Mouse (Mus musculus) macrophage (primary cell): ENCODE results near the gene Memo1. TPM values are rescaled to one million over a fixed set of nuclear protein-coding genes. Genes with fewer than 3 reads are reported as not detected.

Source experiments
- H3K27ac ChIP-seq: fragments of 350-480 bp; formaldehyde crosslinking; 2 replicates; pipeline ENCODE4 v1.9.0; 2021
- H3K36me3 ChIP-seq: fragments of 350-480 bp; formaldehyde crosslinking; 2 replicates; pipeline ENCODE4 v1.9.0; 2021; ENCODE audit errors: inconsistent target
- H3K4me3 ChIP-seq: fragments of 350-480 bp; formaldehyde crosslinking; 2 replicates; pipeline ENCODE4 v1.9.0; 2021; ENCODE audit errors: inconsistent target
- H3K79me2 ChIP-seq: fragments of 350-480 bp; formaldehyde crosslinking; 2 replicates; pipeline ENCODE4 v1.9.0; 2021; ENCODE audit errors: inconsistent target
- WGBS: methylation state at CpG from one replicate; pipeline ENCODE4 v1.1.7; 2026; ENCODE audit warnings: inconsistent platforms; ENCODE audit not compliant: missing documents; 5-methylcytosine and 5-hydroxymethylcytosine counted together
- polyA plus RNA-seq: library from polyadenylated mRNA; stranded (reverse); fragments of 250-400 nt; gene quantifications from 3 replicates; pipeline ENCODE4 v1.2.4, GENCODE M21; 2018; ENCODE audit warnings: inconsistent platforms

Gene Memo1
- polyA plus RNA-seq, 1 experiment from 2014 or later, result 43.0 TPM

GRCm38 (mm10) chr17:74172834-74173233 lies 122.5 kb downstream of the Memo1 start:
- H3K4me3 ChIP-seq, result no peak overlapping the region
- no peak overlapping the region for H3K27ac ChIP-seq
- 90% methylated on average over 1 of the region's 1 CpGs for WGBS
- no peaks in the 10 kb centered on the region for H3K36me3 ChIP-seq
- H3K79me2 ChIP-seq, result no peaks in the 10 kb centered on the region

GRCm38 (mm10) chr17:74159443-74159894 lies 135.9 kb downstream of the Memo1 start:
- H3K36me3 ChIP-seq, result no peaks in the 10 kb centered on the region
- WGBS, result 5% methylated on average over 9 of the region's 9 CpGs
- no peak overlapping the region for H3K27ac ChIP-seq
- H3K79me2 ChIP-seq, result no peaks in the 10 kb centered on the region
- no peak overlapping the region for H3K4me3 ChIP-seq

GRCm38 (mm10) chr17:74158161-74158560 lies 137.2 kb downstream of the Memo1 start:
- Histone ChIP-seq H3K27ac (no peak overlapping the region), H3K79me2 (no peaks in the 10 kb centered on the region)
- 100% methylated on average over 2 of the region's 3 CpGs for WGBS

More at GRCm38 (mm10) chr17:74158161-74158560, 137.2 kb downstream of the Memo1 start:
- H3K4me3 ChIP-seq, result no peak overlapping the region
- H3K36me3 ChIP-seq, result no peaks in the 10 kb centered on the region

Other genes with a start within 250 kb of the Memo1 start
- gene Srd5a2, start 247.6 kb downstream of the Memo1 start, polyA plus RNA-seq, result not detected in 3 replicates
- 46.3 to 83.5 TPM (median 55.5 TPM) in 3 replicates for gene Dpy30, start 28.4 kb upstream of the Memo1 start, polyA plus RNA-seq
- 17.9 to 23.6 TPM (median 19.3 TPM) in 3 replicates for gene Spast, start 43.5 kb upstream of the Memo1 start, polyA plus RNA-seq
- 11.1 to 14.4 TPM (median 14.3 TPM) in 3 replicates for gene Slc30a6, start 100.1 kb upstream of the Memo1 start, polyA plus RNA-seq
- 5.8 to 7.9 TPM (median 5.9 TPM) in 3 replicates for gene Nlrc4, start 163.6 kb upstream of the Memo1 start, polyA plus RNA-seq
- gene Yipf4, start 194.0 kb upstream of the Memo1 start, polyA plus RNA-seq, result 33.6 to 50.1 TPM (median 43.6 TPM) in 3 replicates
- 46.6 to 61.5 TPM (median 54.2 TPM) in 3 replicates for gene Birc6, start 232.8 kb upstream of the Memo1 start, polyA plus RNA-seq